Mouse (Mus musculus): Measurements from ENCODE around the gene AC134908.4. TPM values are rescaled to one million over a fixed set of nuclear protein-coding genes. Genes with fewer than 3 reads are reported as not detected.
A peak's percentile ranks its signal among the peaks of the same experiment; 100 is the strongest.
"Not testable (repeated sequence)": the region's sequence is repeated elsewhere in the genome, so short reads cannot be mapped to it uniquely, and the experiment has no call there.

The AC134908.4 gene
- total RNA-seq, 2 experiments from 2014 or later: 1.4 TPM; not detected in 1

GRCm38 (mm10) chr17:25777948-25778347 lies 17.5 kb downstream of the AC134908.4 start:
- DNase-seq (ENCODE audit: low spot score in 2 of 2): no peak

GRCm38 (mm10) chr17:25775318-25776062 lies 20.0 kb downstream of the AC134908.4 start:
- no peak for DNase-seq (ENCODE audit: low spot score in 2 of 2)

- peak; percentile 99 for DNase-seq (ENCODE audit: low spot score in 2 of 2)
These were observed 21.8 kb downstream of the AC134908.4 start, which contains the start of gene Narfl for GRCm38 (mm10) chr17:25773549-25774120. TSS of gene Narfl (plus strand) at chr17:25773776.

- DNase-seq (ENCODE audit: low spot score in 2 of 2): no peak
These were observed 26.1 kb downstream of the AC134908.4 start for GRCm38 (mm10) chr17:25769331-25769730.

- DNase-seq (ENCODE audit: low spot score in 2 of 2): no peak
These were observed 29.6 kb downstream of the AC134908.4 start for GRCm38 (mm10) chr17:25765886-25766285.

GRCm38 (mm10) chr17:25762591-25762990 lies 32.9 kb downstream of the AC134908.4 start:
- DNase-seq (ENCODE audit: low spot score in 2 of 2): no peak

- no peak for DNase-seq (ENCODE audit: low spot score in 2 of 2)
These were observed 33.9 kb downstream of the AC134908.4 start for GRCm38 (mm10) chr17:25761561-25761970.

- no peak for DNase-seq (ENCODE audit: low spot score in 2 of 2)
These were observed 35.3 kb downstream of the AC134908.4 start for GRCm38 (mm10) chr17:25760148-25760547.

GRCm38 (mm10) chr17:25757691-25758090 lies 37.8 kb downstream of the AC134908.4 start:
- no peak for DNase-seq (ENCODE audit: low spot score in 2 of 2)

- DNase-seq (ENCODE audit: low spot score in 2 of 2): no peak
These were observed 38.8 kb downstream of the AC134908.4 start for GRCm38 (mm10) chr17:25756378-25757242.

GRCm38 (mm10) chr17:25755627-25756377 lies 39.7 kb downstream of the AC134908.4 start:
- no peak for DNase-seq (ENCODE audit: low spot score in 2 of 2)

GRCm38 (mm10) chr17:25755086-25755485 lies 40.4 kb downstream of the AC134908.4 start:
- DNase-seq (ENCODE audit: low spot score in 2 of 2): no peak

- DNase-seq (ENCODE audit: low spot score in 2 of 2): no peak
These were observed 41.2 kb downstream of the AC134908.4 start, which contains the start of gene Msln for GRCm38 (mm10) chr17:25754241-25754640. TSS of gene Msln (minus strand) at chr17:25754378.

GRCm38 (mm10) chr17:25751446-25751845 lies 44.0 kb downstream of the AC134908.4 start:
- peak; percentile 63 to 71 for DNase-seq (ENCODE audit: low spot score in 2 of 2)

- DNase-seq (ENCODE audit: low spot score in 2 of 2): no peak
These were observed 46.1 kb downstream of the AC134908.4 start for GRCm38 (mm10) chr17:25749314-25749713.

- DNase-seq (ENCODE audit: low spot score in 2 of 2): no peak
These were observed 47.2 kb downstream of the AC134908.4 start for GRCm38 (mm10) chr17:25748238-25748637.

GRCm38 (mm10) chr17:25744311-25744710 lies 51.1 kb downstream of the AC134908.4 start:
- no peak for DNase-seq (ENCODE audit: low spot score in 2 of 2)

GRCm38 (mm10) chr17:25743831-25744230 lies 51.6 kb downstream of the AC134908.4 start:
- peak; percentile 42 to 67 for DNase-seq (ENCODE audit: low spot score in 2 of 2)

GRCm38 (mm10) chr17:25741471-25741870 lies 54.0 kb downstream of the AC134908.4 start:
- DNase-seq (ENCODE audit: low spot score in 2 of 2): not testable (repeated sequence)

Measured in adrenal gland, adult 18-20 months (tissue).